Comparison of ENCODE assay signal across 8 mouse cellular contexts in genomic region chr14:87463963-87464654, GRCm38 (mm10). TPM values are rescaled to one million over a fixed set of nuclear protein-coding genes. Genes with fewer than 3 reads are reported as not detected.
DNase-seq lines count a peak whose midpoint lies in the region; ATAC-seq and TF ChIP-seq lines count a peak whose summit lies in the region.

No protein-coding gene starts in this region.

- DNase-seq in CD4-positive, CD25-positive, alpha-beta regulatory T cell, adult 2 months (ENCODE audit: low read depth, low spot score): peak; percentile 83
- peak; percentile 62 for DNase-seq in adrenal gland, adult 2 months
- DNase-seq in embryo, embryonic 11 days: peak; percentile 75
- peak; percentile 47 to 66 for DNase-seq in gastrocnemius, postnatal 36 days
- DNase-seq in kidney, postnatal 0 days (ENCODE audit: low spot score): peak; percentile 67
- DNase-seq in liver, embryonic 13.5 days: peak; percentile 29
- DNase-seq in testis, postnatal 14 days (ENCODE audit: low spot score): peak; percentile 37

- H3K4me2 ChIP-seq in kidney, postnatal 0 days (ENCODE audit: low read length): no peak overlapping the region
- H3K4me2 ChIP-seq in liver, embryonic 13.5 days: no peak overlapping the region
- H3K4me2 ChIP-seq in neural tube, embryonic 12.5 days (replicated peaks): no peak overlapping the region

- no peaks in the 10 kb centered on the region for H3K4me1 ChIP-seq in kidney, postnatal 0 days (replicated peaks; ENCODE audit: insufficient read depth, low read length)
- peaks cover 3% of the 10 kb centered on the region; the same call in 1 of the 2 replicates for H3K4me1 ChIP-seq in liver, embryonic 13.5 days (replicated peaks)
- H3K4me1 ChIP-seq in neural tube, embryonic 12.5 days: no peaks in the 10 kb centered on the region

- H3K36me3 ChIP-seq in kidney, postnatal 0 days (ENCODE audit: insufficient read depth, low read length): no peaks in the 10 kb centered on the region
- H3K36me3 ChIP-seq in liver, embryonic 13.5 days: no peaks in the 10 kb centered on the region
- H3K36me3 ChIP-seq in neural tube, embryonic 12.5 days: no peaks in the 10 kb centered on the region

- no peaks in the 10 kb centered on the region for H3K27me3 ChIP-seq in kidney, postnatal 0 days (ENCODE audit: insufficient read depth, low read length)
- H3K27me3 ChIP-seq in liver, embryonic 13.5 days: no peaks in the 10 kb centered on the region
- H3K27me3 ChIP-seq in neural tube, embryonic 12.5 days (replicated peaks): no peaks in the 10 kb centered on the region

- ATAC-seq in kidney, postnatal 0 days (replicated peaks; ENCODE audit: low FRiP score, low read depth): peak; percentile 61; the same call in 1 of the 2 replicates
- ATAC-seq in liver, embryonic 13.5 days (ENCODE audit: low read depth): peak; percentile 54; the same call in 1 of the 2 replicates
- ATAC-seq in neural tube, embryonic 12.5 days (ENCODE audit: low FRiP score, low read depth): peak; percentile 59; the same call in 1 of the 2 replicates

- no peaks in the 10 kb centered on the region for H3K9me3 ChIP-seq in kidney, postnatal 0 days (replicated peaks; ENCODE audit: low read length)
- no peaks in the 10 kb centered on the region for H3K9me3 ChIP-seq in liver, embryonic 13.5 days (replicated peaks)
- H3K9me3 ChIP-seq in neural tube, embryonic 12.5 days: no peaks in the 10 kb centered on the region

- intact Hi-C loops in gastrocnemius, postnatal 36 days (cut with DNase I): loop anchor here (10.0 kb wide), 1 partner anchor 1011 kb away; the partner anchor contains the start of gene Pcdh20

- H3K9ac ChIP-seq in kidney, postnatal 0 days (ENCODE audit: low read depth, low read length): no peak overlapping the region
- H3K9ac ChIP-seq in liver, embryonic 13.5 days: no peak overlapping the region
- H3K9ac ChIP-seq in neural tube, embryonic 12.5 days: no peak overlapping the region

- peak; percentile 88 for TF ChIP-seq CTCF in kidney, postnatal 0 days (IDR thresholded peaks at IDR 0.05; ENCODE audit: low read depth)

- 17% methylated on average over 11 of the region's 11 CpGs for WGBS in kidney, postnatal 0 days
- WGBS in liver, embryonic 13.5 days (ENCODE audit: insufficient replicate concordance): 19% methylated on average over 11 of the region's 11 CpGs
- WGBS in neural tube, embryonic 12.5 days: 12% methylated on average over 11 of the region's 11 CpGs

- no peak overlapping the region for H3K4me3 ChIP-seq in kidney, postnatal 0 days (replicated peaks; ENCODE audit: low read depth, low read length)
- no peak overlapping the region for H3K4me3 ChIP-seq in liver, embryonic 13.5 days (replicated peaks)
- no peak overlapping the region for H3K4me3 ChIP-seq in neural tube, embryonic 12.5 days

- no peak overlapping the region for H3K27ac ChIP-seq in kidney, postnatal 0 days
- H3K27ac ChIP-seq in liver, embryonic 13.5 days: no peak overlapping the region
- H3K27ac ChIP-seq in neural tube, embryonic 12.5 days: no peak overlapping the region

RNA-seq across cellular contexts. Expression of gene Tdrd3, which starts 47.7 kb away (rescaled TPM):
- total RNA-seq in adrenal gland, adult 2 months (2021): 10 to 100 TPM; 33.6 to 37.7 TPM
- polyA plus RNA-seq in adrenal gland, adult 2 months (2012; rRNA removed): 0.51 and 0.66 TPM in 2 replicates
- total RNA-seq in gastrocnemius, postnatal 36 days (2021): 10 to 100 TPM; 18.3 to 18.8 TPM
- 24.2 and 25.1 TPM in 2 replicates for polyA plus RNA-seq in kidney, postnatal 0 days (2015; fragmentation: Nextera tagmentation; extraction: Ambion mirVana)
- 7.8 and 10.8 TPM in 2 replicates for polyA plus RNA-seq in liver, embryonic 13.5 days (2015; fragmentation: Nextera tagmentation; extraction: Ambion mirVana)
- polyA plus RNA-seq in neural tube, embryonic 12.5 days (2016; fragmentation: Nextera tagmentation; extraction: Ambion mirVana): 38.7 and 40.6 TPM in 2 replicates

Comparison
In these comparisons a context has a peak if more than half of its experiments do, and no peak if none do; other contexts are left out.
1. DNase-seq: peak in every context shown above with its lines; median percentile 83 in CD4-positive, CD25-positive, alpha-beta regulatory T cell, adult 2 months; 75 in embryo, embryonic 11 days; 67 in kidney, postnatal 0 days; 62 in adrenal gland, adult 2 months; 56 in gastrocnemius, postnatal 36 days; 37 in testis, postnatal 14 days; 29 in liver, embryonic 13.5 days.